Mouse (Mus musculus) ES-E14 (cell line): Measurements from ENCODE around the gene Spg7.

ENCODE experiments used
- CHD2 ChIP-seq: IDR thresholded peaks from 2 replicates; pipeline ENCODE4 v1.6.1; 2014; ENCODE audit warnings: mild to moderate bottlenecking, low read depth, low read length, inconsistent platforms
- HCFC1 ChIP-seq: IDR thresholded peaks from 2 replicates; pipeline ENCODE4 v1.6.1; 2012; ENCODE audit warnings: low read length, inconsistent platforms, borderline replicate concordance; ENCODE audit not compliant: insufficient read depth
- MAFK ChIP-seq: IDR thresholded peaks from 2 replicates; pipeline ENCODE4 v1.6.1; 2014; ENCODE audit warnings: mild to moderate bottlenecking, low read depth, low read length, inconsistent platforms; ENCODE audit not compliant: insufficient read depth
- ZC3H11A ChIP-seq: IDR thresholded peaks from 2 replicates; pipeline ENCODE4 v1.6.1; 2012; ENCODE audit warnings: low read depth, mild to moderate bottlenecking, inconsistent platforms, low read length, borderline replicate concordance
- ZNF384 ChIP-seq: IDR thresholded peaks from 2 replicates; pipeline ENCODE4 v1.6.1; 2012; ENCODE audit warnings: low read depth, low read length, inconsistent platforms

GRCm38 (mm10) chr8:123015074-123015473, 47.7 kb upstream of the Spg7 start:
- TF ChIP-seq ZC3H11A = no peak
- no peak for TF ChIP-seq CHD2
- no peak for TF ChIP-seq ZNF384
- TF ChIP-seq HCFC1 = no peak
- no peak for TF ChIP-seq MAFK
